Mouse (Mus musculus) testis, adult 2 months (tissue): ENCODE results near the gene Cript. TPM values are rescaled to one million over a fixed set of nuclear protein-coding genes. Genes with fewer than 3 reads are reported as not detected.

ENCODE experiments used
- H3K27ac ChIP-seq: fragments of 200-500 bp; 2 replicates; pipeline ENCODE4 v1.5.1; 2012; ENCODE audit warnings: low read depth, low read length; ENCODE audit not compliant: control insufficient read depth, insufficient read depth
- H3K27me3 ChIP-seq: fragments of 200-500 bp; 2 replicates; pipeline ENCODE4 v1.6.1; 2012; ENCODE audit warnings: mild to moderate bottlenecking, low read length, moderate library complexity; ENCODE audit not compliant: control insufficient read depth, insufficient read depth
- H3K36me3 ChIP-seq: fragments of 200-500 bp; 2 replicates; pipeline ENCODE4 v1.6.1; 2012; ENCODE audit warnings: mild to moderate bottlenecking, low read length; ENCODE audit not compliant: control insufficient read depth, insufficient read depth
- H3K4me1 ChIP-seq: fragments of 200-500 bp; 2 replicates; pipeline ENCODE4 v1.6.1; 2012; ENCODE audit warnings: low read length; ENCODE audit not compliant: control insufficient read depth, insufficient read depth
- H3K4me3 ChIP-seq: fragments of 200-500 bp; 2 replicates; pipeline ENCODE4 v1.5.1; 2012; ENCODE audit warnings: low read depth, mild to moderate bottlenecking, low read length, moderate library complexity, mixed read lengths; ENCODE audit not compliant: control insufficient read depth
- CTCF ChIP-seq: fragments of 200-500 bp; IDR thresholded peaks from 2 replicates; pipeline ENCODE4 v1.5.1; 2012; ENCODE audit warnings: low read depth, mild to moderate bottlenecking, inconsistent platforms, low read length, moderate library complexity; ENCODE audit not compliant: control insufficient read depth, insufficient read depth, insufficient replicate concordance
- POLR2A ChIP-seq: fragments of 200-500 bp; IDR thresholded peaks from 2 replicates; pipeline ENCODE4 v1.6.1; 2012; ENCODE audit warnings: low read depth, mild to moderate bottlenecking, inconsistent platforms, low read length, moderate library complexity; ENCODE audit not compliant: control insufficient read depth
- polyA plus RNA-seq: library from polyadenylated mRNA; depleted of rRNA; stranded (reverse); fragments of >200 nt; gene quantifications from 2 replicates; pipeline ENCODE4 v1.2.3, GENCODE M21; 2012

Cript gene
- polyA plus RNA-seq, 1 experiment = 58.9 TPM

DNA sequence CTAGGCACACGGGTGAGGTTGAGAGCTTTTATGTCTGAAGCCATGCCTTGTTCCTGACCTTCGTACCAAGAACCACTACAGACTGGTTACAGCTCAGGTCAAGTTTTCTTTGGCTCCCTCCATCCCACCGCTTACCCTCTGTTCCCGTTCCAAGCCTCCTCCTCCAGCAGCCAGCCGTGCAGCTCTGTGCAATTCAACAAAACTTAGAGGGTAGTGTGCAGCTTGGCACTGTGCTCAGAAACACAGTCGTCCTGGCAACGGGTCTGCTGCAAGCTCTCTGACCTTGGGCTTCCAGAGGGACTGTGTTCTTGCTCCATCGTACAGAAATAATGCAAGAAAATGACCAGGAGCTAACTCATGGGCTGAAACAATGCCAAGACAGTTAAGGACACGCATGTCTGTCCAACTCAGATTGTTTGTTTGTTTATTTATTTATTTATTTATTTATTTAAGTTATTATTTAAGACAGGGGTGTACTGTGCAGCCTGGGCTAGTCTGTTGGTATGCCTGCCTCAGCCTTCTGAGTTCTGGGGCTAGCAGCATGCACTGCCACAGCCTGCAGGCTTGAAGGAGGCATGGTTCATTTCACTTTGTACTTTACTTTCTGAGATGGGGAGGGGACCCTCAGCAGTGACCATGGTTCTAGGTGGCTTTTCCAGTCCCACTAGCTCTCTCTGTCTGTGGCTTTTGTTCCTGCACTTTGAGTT is 25.3 kb downstream of the Cript start:
- no peak for TF ChIP-seq CTCF
- no peak for TF ChIP-seq POLR2A

GRCm38 (mm10) chr17:87051652-87052051 is 26.3 kb downstream of the Cript start:
- Histone ChIP-seq H3K27me3 (no peaks in the 10 kb centered on the region), H3K36me3 (no peaks in the 10 kb centered on the region), H3K4me1 (peaks cover 6% of the 10 kb centered on the region), H3K4me3 (peak overlapping the region; percentile 87), H3K27ac (peak overlapping the region; percentile 32; the same call in 1 of the 2 replicates)
- TF ChIP-seq POLR2A = peak; percentile 78; the same call in 1 of the 2 replicates
- TF ChIP-seq CTCF = no peak

More for the DNA sequence above, 25.3 kb downstream of the Cript start:
- no peak overlapping the region for H3K4me3 ChIP-seq
- peaks cover 6% of the 10 kb centered on the region for H3K4me1 ChIP-seq
- H3K27ac ChIP-seq = no peak overlapping the region
- no peaks in the 10 kb centered on the region for H3K36me3 ChIP-seq
- H3K27me3 ChIP-seq = no peaks in the 10 kb centered on the region

GRCm38 (mm10) chr17:87052432-87052831 is 27.1 kb downstream of the Cript start:
- H3K4me3 ChIP-seq = peak overlapping the region; percentile 87
- H3K36me3 ChIP-seq = no peaks in the 10 kb centered on the region
- H3K27me3 ChIP-seq = no peaks in the 10 kb centered on the region
- TF ChIP-seq CTCF (no peak), POLR2A (no peak)
- H3K4me1 ChIP-seq = peaks cover 6% of the 10 kb centered on the region
- no peak overlapping the region for H3K27ac ChIP-seq

- H3K27me3 ChIP-seq = no peaks in the 10 kb centered on the region
- TF ChIP-seq CTCF = no peak
- no peak for TF ChIP-seq POLR2A
- H3K4me3 ChIP-seq = peak overlapping the region; percentile 21; the same call in 1 of the 2 replicates
- H3K4me1 ChIP-seq = peaks cover 6% of the 10 kb centered on the region
- 0 out of 2 replicates have a peak overlapping the region, but pooled peaks have one; percentile 42 for H3K27ac ChIP-seq
- no peaks in the 10 kb centered on the region for H3K36me3 ChIP-seq
Measured at GRCm38 (mm10) chr17:87053921-87054320, 28.6 kb downstream of the Cript start.

GRCm38 (mm10) chr17:87055051-87055459 is 29.7 kb downstream of the Cript start:
- Histone ChIP-seq H3K4me1 (peaks cover 6% of the 10 kb centered on the region), H3K4me3 (no peak overlapping the region), H3K27me3 (no peaks in the 10 kb centered on the region), H3K36me3 (no peaks in the 10 kb centered on the region), H3K27ac (0 out of 2 replicates have a peak overlapping the region, but pooled peaks have one; percentile 1)
- TF ChIP-seq CTCF (no peak), POLR2A (no peak)

DNA sequence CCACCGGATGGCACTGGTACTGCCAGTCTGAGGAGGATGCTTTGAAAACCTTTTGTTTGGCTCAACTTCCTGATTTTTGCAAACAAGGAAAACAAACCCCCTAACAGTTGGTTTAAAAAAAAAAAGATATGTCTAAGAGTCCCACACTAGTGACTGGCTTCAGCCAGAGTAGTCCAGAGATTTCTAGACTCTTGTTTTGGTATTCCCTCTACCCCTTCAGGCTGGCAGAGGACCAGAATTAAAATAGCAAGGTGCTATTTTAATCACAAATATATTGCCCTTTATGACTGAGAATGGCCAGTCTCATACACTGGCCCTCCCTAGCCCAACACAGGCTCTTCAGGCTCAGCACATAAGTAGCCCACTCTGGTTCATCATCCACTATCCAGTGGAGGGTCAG is 30.3 kb downstream of the Cript start:
- peaks cover 6% of the 10 kb centered on the region for H3K4me1 ChIP-seq
- H3K27ac ChIP-seq = no peak overlapping the region
- H3K4me3 ChIP-seq = no peak overlapping the region
- no peaks in the 10 kb centered on the region for H3K27me3 ChIP-seq
- TF ChIP-seq POLR2A (no peak), CTCF (no peak)
- H3K36me3 ChIP-seq = no peaks in the 10 kb centered on the region

- Histone ChIP-seq H3K4me1 (peaks cover 6% of the 10 kb centered on the region), H3K27me3 (no peaks in the 10 kb centered on the region), H3K27ac (no peak overlapping the region), H3K4me3 (no peak overlapping the region), H3K36me3 (no peaks in the 10 kb centered on the region)
- TF ChIP-seq POLR2A = no peak
- TF ChIP-seq CTCF = no peak
Measured at GRCm38 (mm10) chr17:87056761-87057160, 31.4 kb downstream of the Cript start.
